Comparison of ENCODE assay signal across 13 mouse cellular contexts in the genomic region with DNA sequence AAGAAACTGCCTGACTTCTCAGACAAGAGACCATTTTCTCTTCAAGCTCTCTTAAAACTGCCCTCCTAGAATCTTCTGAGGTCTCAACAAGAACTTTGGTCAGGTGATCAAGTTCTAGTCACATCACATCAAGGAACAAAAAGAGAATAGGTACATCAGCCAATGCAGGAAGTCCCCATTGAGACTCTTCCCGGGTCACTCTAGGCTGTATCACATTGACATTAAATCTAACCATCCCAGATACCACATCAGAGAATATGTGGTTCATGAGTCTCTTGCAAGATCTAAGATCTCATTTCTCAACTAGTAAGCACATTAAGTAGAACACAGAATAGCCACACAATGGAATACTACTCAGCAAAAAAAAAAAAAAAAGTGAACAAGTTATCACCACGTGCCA.
"Had no signal": no experiment of that assay in that cellular context is flagged by ENCODE, and none has a peak within 500 bp of the region (broad histone marks: within the 10 kb centered on the region; RNA-seq: fewer than 3 reads in every experiment).

No protein-coding gene starts in this region.

- ATAC-seq: hindbrain, postnatal 0 days; intestine, embryonic 16.5 days; liver, embryonic 12.5 days had no signal

- DNase-seq: gastrocnemius, postnatal 14 days; gastrocnemius, postnatal 36 days; heart, adult 11 months; heart, adult 2 months; heart, postnatal 14 days; heart, postnatal 36 days; kidney, adult 18-20 months; kidney, adult 8-10 months; kidney, postnatal 25 days; kidney, postnatal 4 days had no signal
